Mouse (Mus musculus) brain, embryonic 14.5 days (tissue): ENCODE results near the gene 2410004B18Rik.

ENCODE experiments used
- CTCF ChIP-seq: fragments of 200-500 bp; IDR thresholded peaks from 2 replicates; pipeline ENCODE4 v1.5.1; 2012; ENCODE audit warnings: inconsistent platforms, mild to moderate bottlenecking, moderate library complexity, borderline replicate concordance; ENCODE audit not compliant: insufficient read depth, insufficient read length; ENCODE audit errors: extremely low read depth
- POLR2A ChIP-seq: fragments of 200-500 bp; IDR thresholded peaks from 2 replicates; pipeline ENCODE4 v1.6.1; 2012; ENCODE audit warnings: mild to moderate bottlenecking, inconsistent platforms, borderline replicate concordance; ENCODE audit not compliant: poor library complexity, insufficient read depth, insufficient read length, severe bottlenecking; ENCODE audit errors: extremely low read depth

DNA sequence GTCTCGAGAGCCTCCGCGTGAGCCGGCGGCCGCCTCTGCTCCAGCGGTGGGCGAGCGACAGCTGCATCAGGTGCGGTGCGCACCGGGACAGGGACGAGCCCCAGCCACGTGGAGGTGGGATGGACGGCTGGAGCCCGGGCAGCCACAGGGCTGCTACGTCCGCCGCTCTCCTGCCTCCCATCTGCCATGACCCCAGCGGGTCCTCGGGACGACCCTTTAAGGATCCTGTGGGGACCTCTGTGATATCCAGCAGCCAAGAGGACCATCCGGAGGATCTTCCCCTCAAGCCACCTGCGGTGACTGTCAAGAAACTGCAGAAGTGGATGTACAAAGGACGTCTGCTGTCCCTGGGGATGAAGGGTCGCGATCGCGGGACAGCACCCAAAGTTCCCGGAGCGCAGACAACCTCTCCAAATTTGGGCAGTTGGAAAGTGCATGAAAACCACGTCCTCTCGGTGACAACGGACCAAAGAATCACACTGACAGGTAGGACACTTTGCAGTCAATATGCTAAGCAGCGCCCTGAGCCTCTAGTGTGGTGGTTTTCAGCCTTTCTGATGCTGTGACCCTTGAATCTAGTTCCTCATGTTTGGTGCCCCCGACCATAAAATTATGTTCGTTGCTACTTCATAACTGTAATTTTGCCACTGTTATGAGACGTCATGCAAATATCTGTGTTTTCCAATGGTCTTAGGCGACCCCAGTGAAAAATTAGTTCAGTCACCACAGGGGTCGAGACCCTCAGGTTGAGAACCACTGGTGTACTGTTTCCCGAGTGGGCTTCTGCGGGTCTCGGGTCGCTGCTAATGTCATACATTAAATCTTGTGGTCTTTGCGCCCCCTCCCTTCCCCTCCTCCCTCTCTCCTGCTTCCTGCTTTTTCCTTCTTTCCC, 51.1 kb downstream of the 2410004B18Rik start:
- TF ChIP-seq POLR2A (no peak), CTCF (no peak)
